Mouse (Mus musculus) intestine, postnatal 0 days (tissue): ENCODE results near the gene Arhgap18. TPM values are rescaled to one million over a fixed set of nuclear protein-coding genes. Genes with fewer than 3 reads are reported as not detected.

ENCODE experiments used
- ATAC-seq: fragments of 200-750 bp; cut with Nextera tagmentation; 2 replicates; pipeline ENCODE4 v1.8.0; 2017; ENCODE audit warnings: mild to moderate bottlenecking, moderate TSS enrichment, moderate library complexity
- H3K27ac ChIP-seq: fragments of 300-500 bp; sonication (generic); 2 replicates; pipeline ENCODE4 v1.5.1; 2014; ENCODE audit warnings: mild to moderate bottlenecking, low read depth, low read length, moderate library complexity
- H3K27me3 ChIP-seq: fragments of 300-500 bp; sonication (generic); replicated peaks from 2 replicates; pipeline ENCODE4 v1.6.1; 2014; ENCODE audit warnings: low read length, mixed read lengths; ENCODE audit not compliant: control insufficient read depth, insufficient read depth
- H3K36me3 ChIP-seq: fragments of 300-500 bp; sonication (generic); 2 replicates; pipeline ENCODE4 v1.6.1; 2014; ENCODE audit warnings: mild to moderate bottlenecking, moderate library complexity; ENCODE audit not compliant: control insufficient read depth, insufficient read depth
- H3K4me1 ChIP-seq: fragments of 300-500 bp; sonication (generic); replicated peaks from 2 replicates; pipeline ENCODE4 v1.6.1; 2014; ENCODE audit warnings: antibody characterized with exemption, low read length, mixed read lengths; ENCODE audit not compliant: control insufficient read depth, insufficient read depth
- H3K4me2 ChIP-seq: fragments of 300-500 bp; sonication (generic); replicated peaks from 2 replicates; pipeline ENCODE4 v1.6.1; 2014; ENCODE audit warnings: low read depth, mild to moderate bottlenecking, moderate library complexity
- H3K4me3 ChIP-seq: fragments of 300-500 bp; sonication (generic); 2 replicates; pipeline ENCODE4 v1.5.1; 2014; ENCODE audit warnings: low read depth, low read length
- H3K9ac ChIP-seq: fragments of 300-500 bp; sonication (generic); 2 replicates; pipeline ENCODE4 v1.6.1; 2014; ENCODE audit warnings: mild to moderate bottlenecking, low read depth, low read length
- H3K9me3 ChIP-seq: fragments of 300-500 bp; sonication (generic); 2 replicates; pipeline ENCODE4 v1.6.1; 2016; ENCODE audit warnings: mixed run types; ENCODE audit not compliant: control insufficient read depth
- CTCF ChIP-seq: sonication (generic); IDR thresholded peaks from 2 replicates; pipeline ENCODE4 v1.5.1; 2016; ENCODE audit warnings: low read depth, mild to moderate bottlenecking, control low read depth, antibody characterized with exemption, moderate library complexity
- WGBS: fragments of 180-500 bp; shearing (Covaris S2); extraction: QIAGEN DNeasy Blood & Tissue Kit; methylation state at CpG from one replicate; pipeline ENCODE4 v1.1.7; 2014; 5-methylcytosine and 5-hydroxymethylcytosine counted together
- polyA plus RNA-seq: library from polyadenylated mRNA; unstranded; fragments of >200 nt; fragmentation: Nextera tagmentation; extraction: Ambion mirVana; gene quantifications from 2 replicates; pipeline ENCODE4 v1.2.1, GENCODE M21; 2015

The Arhgap18 gene
- polyA plus RNA-seq = 30.5 TPM in 2 replicates

GRCm38 (mm10) chr10:26752929-26753567 lies at the start of gene Arhgap18:
TSS of gene Arhgap18 (plus strand) at chr10:26753421.
- Histone ChIP-seq H3K4me3 (no peak within 1 kb of the TSS), H3K27ac (no peak within 1 kb of the TSS), H3K9me3 (no peaks in the 10 kb centered on the region), H3K4me2 (no peak within 1 kb of the TSS), H3K27me3 (no peaks in the 10 kb centered on the region), H3K36me3 (no peaks in the 10 kb centered on the region), H3K9ac (no peak within 1 kb of the TSS), H3K4me1 (no peaks in the 10 kb centered on the region)
- WGBS = 73% methylated on average over 11 of the region's 11 CpGs
- ATAC-seq = no peak
- TF ChIP-seq CTCF = 0 out of 2 replicates have a peak, but pooled peaks have one; percentile 36

GRCm38 (mm10) chr10:26710458-26711011 lies 42.7 kb upstream of the Arhgap18 start:
- H3K36me3 ChIP-seq = no peaks in the 10 kb centered on the region
- H3K9ac ChIP-seq = no peak overlapping the region
- H3K4me2 ChIP-seq = no peak overlapping the region
- whole genome bisulfite sequencing = 92% methylated on average over 7 of the region's 7 CpGs
- no peak overlapping the region for H3K27ac ChIP-seq
- no peak for ATAC-seq
- H3K4me1 ChIP-seq = no peaks in the 10 kb centered on the region
- no peak overlapping the region for H3K4me3 ChIP-seq
- no peaks in the 10 kb centered on the region for H3K27me3 ChIP-seq
- no peaks in the 10 kb centered on the region for H3K9me3 ChIP-seq
- TF ChIP-seq CTCF = no peak

GRCm38 (mm10) chr10:26711068-26711467 lies 42.2 kb upstream of the Arhgap18 start:
- Histone ChIP-seq H3K36me3 (no peaks in the 10 kb centered on the region), H3K4me3 (no peak overlapping the region), H3K4me2 (no peak overlapping the region), H3K27ac (no peak overlapping the region), H3K9me3 (no peaks in the 10 kb centered on the region), H3K27me3 (no peaks in the 10 kb centered on the region), H3K9ac (no peak overlapping the region), H3K4me1 (no peaks in the 10 kb centered on the region)
- peak; percentile 84 for TF ChIP-seq CTCF
- 3% methylated on average over 3 of the region's 3 CpGs for whole genome bisulfite sequencing
- no peak for ATAC-seq

GRCm38 (mm10) chr10:26713986-26714385 lies 39.2 kb upstream of the Arhgap18 start:
- Histone ChIP-seq H3K4me2 (no peak overlapping the region), H3K27ac (no peak overlapping the region), H3K36me3 (no peaks in the 10 kb centered on the region), H3K4me3 (no peak overlapping the region), H3K27me3 (no peaks in the 10 kb centered on the region), H3K9ac (no peak overlapping the region), H3K9me3 (no peaks in the 10 kb centered on the region), H3K4me1 (no peaks in the 10 kb centered on the region)
- no peak for ATAC-seq
- TF ChIP-seq CTCF = no peak
- WGBS = 39% methylated on average over 3 of the region's 3 CpGs

- Histone ChIP-seq H3K9ac (no peak overlapping the region), H3K4me3 (no peak overlapping the region), H3K27ac (no peak overlapping the region), H3K27me3 (no peaks in the 10 kb centered on the region), H3K4me1 (no peaks in the 10 kb centered on the region), H3K9me3 (no peaks in the 10 kb centered on the region), H3K36me3 (no peaks in the 10 kb centered on the region), H3K4me2 (no peak overlapping the region)
- ATAC-seq = no peak
- TF ChIP-seq CTCF = no peak
- WGBS = 92% methylated on average over 2 of the region's 2 CpGs
Measured at GRCm38 (mm10) chr10:26724704-26725103, 28.5 kb upstream of the Arhgap18 start.

GRCm38 (mm10) chr10:26725255-26725654 lies 28.0 kb upstream of the Arhgap18 start:
- Histone ChIP-seq H3K9me3 (no peaks in the 10 kb centered on the region), H3K9ac (no peak overlapping the region), H3K36me3 (no peaks in the 10 kb centered on the region), H3K27me3 (no peaks in the 10 kb centered on the region), H3K27ac (no peak overlapping the region), H3K4me3 (no peak overlapping the region), H3K4me1 (no peaks in the 10 kb centered on the region), H3K4me2 (no peak overlapping the region)
- ATAC-seq = no peak
- no peak for TF ChIP-seq CTCF
- 92% methylated on average over 3 of the region's 3 CpGs for WGBS
